Mouse (Mus musculus): ENCODE results near the gene Slain2.

Gene Slain2

DNA sequence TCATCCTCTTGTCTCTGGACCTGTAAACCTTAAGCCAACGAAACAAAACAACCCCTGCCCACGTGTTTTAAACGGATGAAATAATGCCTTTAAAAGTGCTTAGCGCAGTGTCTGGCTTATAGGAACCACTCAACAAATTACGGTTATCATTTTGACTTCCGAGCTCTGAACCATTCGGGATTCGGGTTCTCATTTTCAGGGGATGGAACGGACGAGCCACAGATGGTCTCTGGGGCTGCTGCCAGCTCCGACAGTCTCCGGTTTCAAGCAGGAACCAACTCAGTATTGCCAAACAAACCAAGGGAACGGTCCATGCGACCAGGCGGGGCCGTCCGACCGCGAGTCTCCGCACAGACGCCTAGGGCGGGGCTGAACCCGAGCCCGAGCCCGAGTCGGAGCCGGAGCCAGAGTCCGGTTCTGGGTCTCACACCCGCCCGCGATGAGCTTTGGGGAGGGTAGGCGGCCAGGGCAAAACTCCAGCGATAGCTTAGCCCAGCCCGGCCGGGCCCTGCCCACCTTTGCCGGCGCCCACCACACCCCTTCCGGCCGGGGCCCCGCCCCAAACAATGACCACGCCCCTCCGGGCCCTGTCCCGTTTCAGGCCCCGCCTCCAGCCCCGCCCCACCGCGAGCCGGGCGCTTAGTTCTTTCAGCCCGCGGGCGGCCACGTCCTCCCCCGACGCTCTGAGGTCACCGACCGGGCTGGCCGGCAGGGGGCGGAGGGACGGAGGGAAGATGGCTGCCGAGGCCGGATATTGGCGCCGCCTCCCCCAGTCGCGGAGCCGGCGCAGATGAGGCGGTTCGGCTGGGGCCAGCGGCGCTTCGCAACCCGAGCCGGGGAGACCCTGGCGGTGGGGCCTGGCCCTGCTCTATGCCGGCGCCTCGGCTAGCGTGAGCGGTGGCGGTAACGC, at the start of gene Slain2:
Gene Slain2, plus strand, starts transcription at position 657 of the 910 bp plus-strand sequence.
- peak; percentile 98 for DNase-seq (ENCODE audit: low spot score)

DNA sequence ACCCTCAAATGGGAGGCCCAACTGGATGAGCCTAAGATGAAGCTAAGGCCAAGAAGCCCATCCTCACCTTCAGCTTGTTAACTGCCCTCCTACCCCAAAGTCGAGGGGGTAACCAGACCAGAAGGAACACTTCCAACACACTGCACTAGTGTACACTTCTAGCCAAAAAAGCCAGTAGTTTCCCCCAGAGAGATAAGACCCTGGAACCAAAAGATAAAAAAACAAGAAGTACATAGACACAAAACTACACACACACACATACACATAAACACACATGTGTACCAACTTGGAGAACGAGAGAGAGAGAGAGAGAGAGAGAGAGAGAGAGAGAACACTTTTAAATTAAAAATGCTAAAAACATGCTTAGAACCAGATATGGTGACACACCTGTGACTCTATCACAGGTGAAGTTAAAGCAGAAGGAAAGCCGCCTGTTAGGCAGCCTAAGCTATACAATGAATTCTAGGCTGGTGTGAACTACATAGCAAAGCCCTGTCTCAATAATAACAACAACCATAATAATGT, 49.4 kb upstream of the Slain2 start:
- DNase-seq (ENCODE audit: low spot score) = no peak

DNA sequence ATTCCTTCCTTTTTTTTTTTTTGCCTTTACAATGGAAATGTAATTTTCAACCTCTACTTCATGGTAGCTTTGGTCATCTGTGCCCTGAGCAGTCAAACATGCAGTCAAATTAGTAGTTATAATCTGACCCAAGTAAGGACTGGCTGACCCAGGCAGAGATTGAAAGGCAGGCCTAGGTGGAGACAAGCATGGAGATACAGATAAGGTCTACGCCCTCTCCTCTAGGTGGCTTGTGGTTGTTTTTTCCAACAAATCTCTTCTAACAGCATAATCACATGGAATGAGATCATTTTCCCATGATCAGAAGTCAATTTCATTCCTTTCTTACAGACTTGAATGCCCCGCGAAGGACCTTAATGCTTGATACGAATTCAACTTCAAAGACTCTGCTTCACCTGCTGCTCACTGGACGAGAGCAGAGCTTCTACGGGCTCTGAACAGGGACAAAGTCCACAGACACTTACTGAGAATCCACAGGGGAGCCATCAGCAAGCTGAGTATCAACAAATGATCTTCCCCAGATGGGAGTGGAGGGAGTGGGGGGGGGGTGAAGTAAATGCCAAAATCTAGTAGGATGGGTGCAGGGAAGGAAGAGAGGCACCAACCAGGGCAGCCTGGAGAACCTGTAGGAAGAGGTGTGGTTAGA, 47.7 kb upstream of the Slain2 start:
- no peak for DNase-seq (ENCODE audit: low spot score)

DNA sequence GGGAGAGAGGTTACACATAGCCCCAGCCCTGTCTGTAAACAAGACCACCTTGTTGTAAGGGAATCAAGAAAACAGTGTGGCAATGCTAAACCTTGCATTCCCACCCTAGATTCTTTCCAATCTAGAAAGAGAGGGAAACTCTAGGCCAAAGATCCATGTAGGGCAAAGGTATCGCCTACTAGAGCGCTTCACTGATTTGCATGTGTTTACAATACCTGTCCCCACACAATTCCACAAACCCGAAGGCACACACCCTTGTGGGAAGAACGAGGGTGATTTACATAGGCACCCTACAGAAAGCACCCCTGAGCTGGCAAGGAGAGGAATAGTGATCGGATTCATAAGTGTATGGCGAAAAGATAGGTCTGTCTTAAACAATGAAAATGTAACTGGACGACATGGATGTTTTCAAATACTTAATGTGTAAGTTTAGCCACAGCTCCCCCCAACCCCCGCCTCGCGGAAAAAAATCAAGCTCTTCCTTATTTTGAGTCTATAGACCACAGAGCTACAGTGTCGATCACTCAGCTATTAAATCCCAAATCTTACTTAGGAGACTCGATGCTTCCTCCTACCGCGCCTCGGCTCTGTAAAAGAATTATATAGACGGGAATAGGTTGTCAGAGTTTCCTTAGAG, 47.0 kb upstream of the Slain2 start:
- DNase-seq (ENCODE audit: low spot score) = no peak

DNA sequence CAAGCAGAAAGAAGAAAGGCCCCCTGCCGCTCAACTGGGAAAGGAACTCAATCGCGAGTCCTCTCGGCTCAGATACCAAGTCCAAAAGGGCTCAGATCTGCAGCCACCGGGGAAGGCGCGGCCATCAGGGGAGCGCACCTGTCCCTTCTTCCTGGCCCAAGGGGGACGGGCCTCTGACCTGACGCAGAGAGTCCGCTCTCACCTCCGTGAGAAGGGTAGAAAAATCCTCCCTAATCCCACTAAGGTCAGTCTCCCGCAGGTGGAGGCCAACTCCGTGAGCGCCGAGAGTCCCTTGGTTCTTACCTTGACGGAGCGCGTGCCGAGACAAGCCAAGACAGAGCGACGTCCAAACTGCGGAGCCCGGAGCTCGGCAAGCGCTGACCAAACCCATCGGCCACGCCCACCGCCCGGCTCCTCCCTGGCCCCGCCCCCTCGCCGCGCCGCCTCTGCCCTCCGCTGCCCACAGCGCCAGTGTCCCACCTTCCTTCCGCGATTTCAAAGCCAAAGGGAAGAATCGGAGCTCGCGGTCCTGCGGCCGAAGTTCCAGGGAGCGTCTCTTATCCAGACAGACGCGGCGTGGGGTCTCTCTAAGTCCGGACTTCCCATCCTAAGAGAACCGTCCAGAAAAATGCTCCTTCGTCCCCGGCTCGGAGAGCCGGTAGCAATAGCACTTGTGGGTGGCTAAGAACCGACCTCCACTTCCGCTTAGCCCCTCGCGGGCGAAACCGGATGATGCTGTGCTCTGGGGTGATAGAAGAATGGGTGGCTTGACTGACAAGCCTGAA, 45.8 kb upstream of the Slain2 start, which contains the start of gene Tec:
Gene Tec, minus strand, starts transcription at position 393 of the 785 bp plus-strand sequence.
- peak; percentile 35 for DNase-seq (ENCODE audit: low spot score)

DNA sequence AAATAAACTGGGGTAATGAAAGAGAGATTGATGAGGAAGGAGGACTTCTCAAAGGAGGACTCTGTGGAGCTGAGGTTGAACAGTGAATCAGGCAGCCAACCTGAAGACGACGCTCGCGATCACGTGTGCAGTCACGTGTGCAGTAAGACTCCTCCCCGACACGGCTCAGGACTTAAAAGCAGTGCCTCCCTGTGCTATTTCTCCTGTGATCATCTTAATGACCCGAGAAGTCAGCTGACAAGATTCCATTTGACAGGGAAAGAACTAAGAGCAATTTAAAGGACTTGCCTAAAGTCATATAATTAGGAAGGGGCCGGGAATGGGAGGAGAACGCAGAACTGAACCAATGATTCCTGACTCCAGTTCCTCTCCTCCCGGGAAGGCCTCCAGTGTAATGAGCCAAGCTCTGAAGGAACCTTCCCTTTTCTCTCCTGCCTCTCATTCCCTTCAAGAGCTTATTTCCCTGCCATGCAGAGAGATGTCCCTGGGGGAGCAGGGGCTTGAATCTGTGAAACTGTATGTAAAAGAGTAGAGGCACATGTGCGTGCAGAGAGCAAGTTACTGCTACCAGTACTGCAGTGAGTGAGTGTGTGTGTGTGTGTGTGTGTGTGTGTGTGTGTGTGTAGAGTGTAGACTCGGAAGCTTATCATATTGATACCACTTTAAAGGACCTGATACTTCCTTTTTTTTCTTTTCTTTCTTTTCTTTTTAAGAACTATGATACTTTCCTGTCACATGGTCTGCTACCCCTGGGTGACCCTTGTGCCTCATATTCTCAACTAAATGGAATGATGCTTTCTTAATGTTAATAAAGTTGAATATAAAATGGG, 44.1 kb upstream of the Slain2 start:
- DNase-seq (ENCODE audit: low spot score) = no peak

DNA sequence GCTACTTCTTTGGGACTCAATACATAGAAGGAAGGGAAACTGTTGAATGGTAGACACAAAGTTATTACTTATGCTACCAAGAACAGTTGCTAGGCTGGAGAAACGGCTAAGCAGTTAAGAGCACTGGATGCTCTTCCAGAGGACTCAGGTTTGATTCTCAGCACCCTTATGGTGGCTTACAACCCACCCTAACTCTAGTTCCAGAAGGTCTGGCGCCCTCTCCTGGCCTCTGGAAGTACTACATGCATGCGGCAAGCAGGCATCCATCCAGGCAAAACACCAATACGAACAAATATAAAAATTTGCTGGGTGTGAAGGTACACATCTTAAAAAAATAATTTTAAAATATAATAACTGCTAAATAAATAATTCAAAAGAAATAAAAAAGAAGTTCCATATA, 43.0 kb upstream of the Slain2 start:
- DNase-seq (ENCODE audit: low spot score) = no peak

DNA sequence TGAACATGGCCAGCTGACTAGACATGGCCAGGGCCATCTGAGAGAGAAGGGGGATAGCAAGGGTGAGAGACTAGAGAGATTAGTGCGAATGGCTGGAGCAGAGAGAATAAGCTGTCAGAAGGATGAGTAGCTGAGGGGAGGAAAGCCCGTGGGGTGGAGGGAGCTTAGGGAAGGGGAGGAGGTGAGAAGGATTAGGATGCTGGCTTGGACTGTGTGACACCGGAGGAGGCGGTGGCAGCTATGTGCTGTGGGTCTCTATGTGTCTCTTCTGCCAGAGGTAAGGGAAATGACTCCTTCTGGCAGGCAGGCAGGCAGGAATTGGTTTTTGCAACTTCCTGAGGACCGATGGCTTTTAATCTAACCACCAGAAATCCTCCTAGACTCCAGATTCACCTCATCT, 34.4 kb upstream of the Slain2 start:
- DNase-seq (ENCODE audit: low spot score) = no peak

DNA sequence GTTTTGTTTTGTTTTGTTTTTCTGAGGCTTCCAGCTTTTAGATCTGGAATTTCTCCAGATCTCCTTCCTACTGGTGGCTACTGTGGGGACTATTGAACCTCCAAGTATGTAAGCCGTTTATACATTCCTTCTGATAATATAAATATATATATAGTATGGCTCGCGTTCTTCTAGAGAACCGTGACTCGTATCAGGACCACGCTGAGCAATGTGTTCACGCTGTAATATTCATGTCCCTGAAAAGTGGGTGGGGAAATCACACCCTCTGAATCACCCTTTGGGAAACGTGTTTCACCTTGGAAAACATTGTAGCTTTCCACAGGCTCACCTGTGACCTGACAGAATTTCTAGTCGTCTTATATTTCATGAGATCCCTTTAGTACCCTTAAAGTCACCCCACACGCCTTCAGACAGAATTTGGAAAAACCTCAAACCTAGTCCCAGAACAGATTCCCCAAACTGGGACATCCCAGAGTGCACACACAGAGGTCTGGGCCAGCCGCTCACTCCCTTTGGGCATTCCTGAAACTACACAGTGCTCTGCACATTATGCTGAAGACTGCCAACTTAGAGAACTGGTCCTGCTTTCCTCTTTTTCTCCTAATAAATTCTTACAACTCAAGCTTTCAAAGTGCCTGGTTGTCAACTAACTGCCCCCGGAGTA, 32.2 kb upstream of the Slain2 start:
- DNase-seq (ENCODE audit: low spot score) = no peak

DNA sequence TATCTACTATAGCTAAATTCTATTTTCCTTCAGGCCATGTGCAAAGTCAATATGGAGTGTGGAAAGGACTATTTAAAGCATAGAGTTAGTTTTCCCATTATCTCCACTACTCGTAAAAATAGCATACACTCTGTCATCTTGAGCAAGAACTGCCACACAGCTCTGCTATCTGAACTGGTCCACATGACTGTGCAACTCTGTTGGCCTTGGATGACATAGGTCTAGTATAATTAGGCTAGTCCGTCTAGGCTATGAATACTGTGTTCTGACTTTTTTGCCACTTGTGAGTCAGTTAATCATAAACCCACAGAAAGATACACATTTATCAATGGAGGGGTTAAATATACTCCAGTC, 31.7 kb upstream of the Slain2 start:
- peak; percentile 39 for DNase-seq (ENCODE audit: low spot score)

DNA sequence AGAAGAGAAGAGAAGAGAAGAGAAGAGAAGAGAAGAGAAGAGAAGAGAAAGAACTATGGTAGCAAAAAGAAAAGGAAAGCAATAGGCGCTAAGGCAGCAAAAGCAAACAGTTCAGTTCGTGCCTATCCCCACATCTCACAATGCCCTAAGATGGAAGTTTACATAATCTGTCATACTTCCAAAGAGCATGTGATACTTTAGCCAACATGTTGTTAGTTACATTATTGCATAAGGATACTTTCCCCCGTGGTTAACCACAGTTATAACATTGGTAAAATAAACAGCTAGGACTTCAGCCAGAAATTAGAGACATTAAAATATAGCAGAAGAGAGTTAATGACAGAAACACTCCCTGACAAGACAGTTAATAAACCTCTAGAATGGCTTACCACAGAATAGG, 30.4 kb upstream of the Slain2 start:
- peak; percentile 69 for DNase-seq (ENCODE audit: low spot score)

DNA sequence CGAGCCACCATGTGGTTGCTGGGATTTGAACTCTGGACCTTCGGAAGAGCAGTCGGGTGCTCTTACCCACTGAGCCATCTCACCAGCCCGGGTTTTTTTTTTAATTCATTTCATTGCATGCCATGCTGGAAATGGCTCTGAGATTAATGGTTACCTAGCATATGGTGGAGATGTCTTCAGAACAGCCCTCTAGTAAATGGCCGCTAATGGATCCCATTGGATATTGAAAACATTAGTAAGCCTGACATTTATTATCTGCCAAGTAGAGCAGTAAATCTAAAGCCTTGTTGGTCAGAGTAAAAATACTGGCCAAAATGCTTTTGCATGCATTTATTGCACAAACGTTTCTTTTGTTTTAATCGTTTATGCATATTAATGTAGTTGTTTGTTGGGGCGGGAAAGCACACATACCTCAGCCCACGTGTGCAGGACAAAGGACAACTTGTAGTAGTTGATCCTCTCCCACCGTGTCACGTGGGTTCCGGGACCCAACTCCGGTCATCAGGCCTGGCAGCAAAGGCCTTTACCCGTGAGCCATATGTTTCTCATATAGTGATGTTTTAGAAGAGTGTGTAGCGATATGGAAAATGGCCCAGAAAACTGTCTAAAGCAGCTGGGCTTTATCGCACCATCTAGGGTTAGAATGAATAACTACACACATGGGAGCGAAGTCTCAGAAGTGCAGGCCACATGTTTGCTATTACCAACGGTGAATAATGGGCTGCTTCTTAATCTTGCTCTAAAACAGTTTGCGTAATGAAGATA, 27.5 kb upstream of the Slain2 start:
- no peak for DNase-seq (ENCODE audit: low spot score)

DNA sequence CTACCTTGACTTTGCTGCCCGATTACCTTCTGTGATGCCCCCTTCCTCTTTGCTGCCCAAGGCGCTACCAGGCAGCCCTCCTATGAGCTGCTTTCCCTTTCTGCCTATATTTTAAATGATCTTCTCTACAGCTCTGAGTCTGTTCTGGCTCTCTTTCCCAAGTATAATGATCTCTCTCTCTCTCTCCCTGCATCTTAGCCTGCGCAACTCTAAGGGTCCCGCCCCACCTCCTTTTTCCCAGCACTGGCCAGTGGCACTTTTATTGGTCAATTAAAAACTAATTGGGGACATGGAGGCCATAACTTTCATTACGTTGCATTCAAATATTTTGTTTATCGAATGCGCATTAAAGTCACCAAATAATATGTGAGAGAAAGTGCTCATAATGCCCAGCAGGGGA, 25.8 kb upstream of the Slain2 start:
- no peak for DNase-seq (ENCODE audit: low spot score)

DNA sequence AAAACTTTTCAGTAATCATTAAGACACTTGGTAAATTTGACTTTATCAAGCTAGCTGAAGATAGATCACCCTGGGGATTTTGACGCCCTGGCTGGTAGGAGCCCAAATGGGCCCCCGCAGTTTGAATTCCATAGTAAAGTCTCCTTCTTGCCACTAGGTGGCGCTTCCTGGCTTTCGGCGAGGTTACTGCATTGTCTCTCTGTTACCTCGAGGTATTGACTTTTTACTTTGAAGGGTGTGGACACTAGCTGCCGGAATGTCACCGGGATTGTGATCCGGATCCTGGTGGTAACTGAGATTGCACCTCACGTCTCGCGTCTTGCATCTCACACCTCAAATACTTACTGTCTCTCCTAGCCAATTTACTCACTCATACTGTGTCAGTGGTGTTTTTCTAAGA, 22.6 kb upstream of the Slain2 start:
- DNase-seq (ENCODE audit: low spot score) = peak; percentile 65

DNA sequence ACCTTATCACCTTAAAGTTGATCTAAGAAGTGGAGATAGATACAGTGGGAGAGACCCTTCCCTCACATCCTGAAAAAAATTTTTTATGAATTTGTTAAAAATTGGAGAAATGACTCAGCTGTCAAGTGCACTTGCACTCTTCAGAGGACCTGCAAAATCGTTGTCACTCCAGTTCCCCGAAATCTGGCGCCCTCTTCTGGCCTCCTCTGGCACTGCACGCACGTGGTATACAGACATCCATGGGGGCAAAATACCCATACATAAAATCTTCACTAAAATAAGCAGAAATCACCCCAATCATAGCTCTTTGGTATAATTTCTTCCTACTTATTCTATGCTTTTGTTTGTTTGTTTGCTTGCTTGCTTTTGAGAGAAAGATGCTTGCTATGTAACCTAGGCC, 20.1 kb upstream of the Slain2 start:
- DNase-seq (ENCODE audit: low spot score) = no peak

DNA sequence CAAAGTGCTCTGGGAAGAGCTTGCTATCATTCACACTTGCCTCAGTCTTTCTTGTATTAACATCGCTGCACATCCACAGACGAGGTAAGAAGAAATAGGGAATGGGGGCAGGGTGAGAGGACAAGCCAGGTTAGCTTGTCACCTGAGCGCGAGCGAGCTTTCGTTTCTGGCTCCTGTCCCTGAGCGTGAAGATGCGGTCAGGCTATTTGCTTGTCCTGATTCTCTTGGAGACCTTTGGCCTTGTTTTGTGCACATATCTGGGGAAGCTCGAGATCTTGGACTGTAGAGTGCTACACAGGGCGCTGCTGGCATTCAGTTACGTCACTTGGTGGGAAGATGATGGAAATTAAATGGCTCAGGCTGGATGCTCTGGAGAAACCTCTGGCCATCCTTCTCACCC, 18.8 kb upstream of the Slain2 start:
- DNase-seq (ENCODE audit: low spot score) = no peak

DNA sequence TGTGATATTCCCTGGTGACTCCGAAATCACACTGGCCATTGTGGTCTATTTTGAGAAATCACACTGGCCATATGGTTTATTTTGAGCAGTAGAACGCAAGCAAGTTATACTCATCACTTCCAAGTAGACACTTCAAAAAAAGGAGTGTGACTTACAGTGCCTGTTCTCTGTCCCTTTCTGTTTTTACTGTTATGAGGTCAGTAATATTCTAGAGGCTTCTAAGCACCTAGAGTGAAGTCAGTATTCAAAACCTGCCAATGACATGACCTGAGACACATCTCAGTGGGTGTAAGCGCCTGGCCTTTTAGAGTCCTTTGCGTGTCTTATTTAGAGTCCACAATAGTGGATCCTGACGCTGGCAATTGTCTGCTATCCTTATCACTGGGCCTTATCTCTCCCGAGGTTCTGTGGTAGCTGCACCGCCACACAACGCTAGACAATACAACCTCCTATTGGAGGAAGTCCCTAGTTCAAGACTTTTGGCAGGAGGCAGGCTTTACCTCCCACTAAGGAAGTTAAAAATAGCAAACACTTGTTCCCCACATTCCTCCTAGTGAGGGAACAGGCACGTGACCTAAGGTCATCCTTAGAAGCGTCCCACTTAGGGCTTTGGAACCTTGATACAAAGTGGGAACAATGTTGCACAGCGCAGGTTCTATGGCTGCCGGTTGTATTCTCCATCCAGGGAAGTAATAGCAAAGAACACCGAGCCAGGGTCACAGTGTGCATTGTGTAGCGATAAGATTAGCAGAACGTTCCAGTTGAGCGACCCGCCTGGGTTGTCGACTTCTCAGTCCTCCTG, 17.4 kb upstream of the Slain2 start:
- no peak for DNase-seq (ENCODE audit: low spot score)

DNA sequence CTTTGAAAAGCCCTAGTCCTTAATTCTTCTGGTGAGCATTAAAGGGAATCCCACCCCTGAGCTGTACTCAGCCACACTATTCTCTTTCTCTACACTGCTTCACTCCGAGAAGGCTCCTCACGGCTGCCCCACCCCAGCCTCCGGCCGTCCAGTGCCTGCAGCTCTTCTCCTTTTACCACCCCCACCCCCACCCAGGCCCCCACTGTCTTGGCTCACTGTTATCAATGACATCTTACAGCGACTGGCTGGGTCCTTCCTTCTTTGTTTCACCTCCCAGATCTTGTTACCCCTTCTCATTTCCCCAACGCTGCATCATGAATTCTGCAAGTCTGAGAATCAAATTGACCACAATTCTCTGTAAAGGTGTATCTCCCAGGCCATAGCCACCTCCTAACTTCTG, 16.1 kb upstream of the Slain2 start:
- DNase-seq (ENCODE audit: low spot score) = no peak

DNA sequence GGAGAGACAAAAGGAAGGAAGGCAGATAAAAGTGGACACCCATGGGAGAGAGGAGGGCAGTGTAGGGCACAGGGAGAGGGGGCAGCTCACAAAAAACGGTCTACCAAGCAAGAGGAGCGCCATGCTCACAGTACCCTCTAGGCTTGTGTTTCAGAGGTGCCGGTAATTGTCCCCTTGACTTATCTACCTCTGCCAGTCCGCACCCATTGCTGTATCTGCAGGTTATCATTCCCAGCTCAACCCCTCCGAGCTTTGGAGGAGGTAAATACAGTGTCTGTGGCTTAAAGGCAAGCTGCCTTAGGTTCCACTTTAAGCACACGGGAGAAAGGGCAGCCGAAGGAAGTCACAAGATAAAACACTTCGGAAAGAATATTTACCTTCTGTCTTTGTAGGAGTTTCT, 14.8 kb upstream of the Slain2 start:
- DNase-seq (ENCODE audit: low spot score) = no peak

Measured in adipocyte (in vitro differentiated cells).